Mouse (Mus musculus) cortical plate, adult 2 months (tissue): ENCODE data around the gene Slc38a6.

Source experiments
- CTCF ChIP-seq: fragments of 200-500 bp; IDR thresholded peaks from 2 replicates; pipeline ENCODE4 v1.5.1; 2011; ENCODE audit warnings: mild to moderate bottlenecking, control low read depth, low read length; ENCODE audit not compliant: insufficient read depth; ENCODE audit errors: extremely low read depth
- POLR2A ChIP-seq: fragments of 200-500 bp; IDR thresholded peaks from 2 replicates; pipeline ENCODE4 v1.6.1; 2011; ENCODE audit warnings: mild to moderate bottlenecking, low read length, control low read depth; ENCODE audit not compliant: insufficient read depth; ENCODE audit errors: extremely low read depth

GRCm38 (mm10) chr12:73355084-73355775, 68.7 kb downstream of the Slc38a6 start:
- TF ChIP-seq POLR2A (no peak), CTCF (no peak)
